Mouse (Mus musculus) midbrain, embryonic 15.5 days (tissue): Measurements from ENCODE around the gene Ccdc9b. TPM values are rescaled to one million over a fixed set of nuclear protein-coding genes. Genes with fewer than 3 reads are reported as not detected.

Source experiments
- ATAC-seq: fragments of 200-750 bp; cut with Nextera tagmentation; replicated peaks from 2 replicates; pipeline ENCODE4 v1.8.0; 2017; ENCODE audit warnings: moderate TSS enrichment
- H3K27ac ChIP-seq: fragments of 300-500 bp; sonication (generic); 2 replicates; pipeline ENCODE4 v1.5.1; 2015; ENCODE audit warnings: mild to moderate bottlenecking, inconsistent platforms
- H3K27me3 ChIP-seq: fragments of 300-500 bp; sonication (generic); replicated peaks from 2 replicates; pipeline ENCODE4 v1.6.1; 2015; ENCODE audit warnings: inconsistent platforms
- H3K36me3 ChIP-seq: fragments of 300-500 bp; sonication (generic); replicated peaks from 2 replicates; pipeline ENCODE4 v1.6.1; 2015; ENCODE audit warnings: inconsistent platforms
- H3K4me1 ChIP-seq: fragments of 300-500 bp; sonication (generic); 2 replicates; pipeline ENCODE4 v1.6.1; 2015; ENCODE audit warnings: inconsistent platforms
- H3K4me2 ChIP-seq: fragments of 300-500 bp; sonication (generic); 2 replicates; pipeline ENCODE4 v1.6.1; 2015; ENCODE audit warnings: inconsistent platforms, mild to moderate bottlenecking, moderate library complexity
- H3K4me3 ChIP-seq: fragments of 300-500 bp; sonication (generic); 2 replicates; pipeline ENCODE4 v1.5.1; 2015; ENCODE audit warnings: mild to moderate bottlenecking, inconsistent platforms
- H3K9ac ChIP-seq: fragments of 300-500 bp; sonication (generic); 2 replicates; pipeline ENCODE4 v1.6.1; 2015; ENCODE audit warnings: mild to moderate bottlenecking, inconsistent platforms
- H3K9me3 ChIP-seq: fragments of 300-500 bp; sonication (generic); 2 replicates; pipeline ENCODE4 v1.6.1; 2016; ENCODE audit warnings: inconsistent platforms
- WGBS: fragments of 180-500 bp; shearing (Covaris S2); methylation state at CpG from one replicate; pipeline ENCODE4 v1.1.7; 2015; ENCODE audit warnings: mixed read lengths; 5-methylcytosine and 5-hydroxymethylcytosine counted together
- polyA plus RNA-seq: library from polyadenylated mRNA; unstranded; fragments of >200 nt; fragmentation: Nextera tagmentation; extraction: Ambion mirVana; gene quantifications from 2 replicates; pipeline ENCODE4 v1.2.1, GENCODE M21; 2015

The Ccdc9b gene
- polyA plus RNA-seq, result 1.3 and 2.1 TPM in 2 replicates

DNA sequence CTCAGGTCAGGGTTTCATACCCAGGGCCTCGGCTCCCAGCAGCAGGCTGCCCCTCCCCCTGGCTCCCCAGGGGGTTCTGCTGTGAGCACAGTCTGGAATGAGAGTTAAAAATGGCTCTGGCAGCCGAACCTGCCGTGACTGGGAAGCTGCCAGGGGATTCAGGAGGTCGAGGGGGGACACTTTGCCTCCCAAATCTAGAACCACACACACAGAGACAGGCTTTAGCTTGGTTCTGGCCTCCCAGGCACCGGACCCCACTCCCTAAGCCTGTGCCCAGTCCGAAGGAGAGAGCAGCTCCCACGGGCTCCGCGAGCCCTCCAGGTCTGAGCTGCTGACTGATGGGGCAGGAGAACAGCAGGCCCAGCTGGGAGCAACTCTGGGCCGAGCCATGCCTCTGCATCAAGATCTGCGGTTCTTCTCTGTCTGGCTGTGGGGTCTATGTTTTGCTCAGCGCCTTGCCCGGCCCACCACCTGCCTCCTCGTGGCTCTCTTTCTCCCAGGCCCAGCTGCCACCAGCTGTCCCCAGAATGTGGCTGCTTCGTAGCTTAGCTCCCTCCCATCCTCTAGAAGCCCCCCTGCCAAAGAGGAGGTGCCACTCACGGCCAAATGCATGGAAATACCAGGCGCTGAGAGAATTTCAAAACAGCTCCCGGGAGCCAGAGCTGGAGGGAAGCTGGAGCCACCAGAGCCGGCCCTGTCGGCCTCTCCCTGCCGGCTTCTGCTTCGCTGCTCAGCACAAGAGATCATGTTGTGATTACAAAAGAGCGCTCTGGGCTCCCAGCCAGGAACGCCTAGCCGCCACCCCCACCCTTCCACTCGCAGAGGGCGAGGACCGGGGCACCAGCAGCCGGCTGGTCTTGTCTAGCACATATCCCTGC, at the start of gene Ccdc9b:
Ccdc9b (minus strand) TSS at position 756 of the 878 bp plus-strand sequence.
- Histone ChIP-seq H3K36me3 (no peaks in the 10 kb centered on the region), H3K4me1 (peaks cover 29% of the 10 kb centered on the region), H3K27ac (peak within 1 kb of the TSS; percentile 89), H3K4me3 (peak within 1 kb of the TSS; percentile 14; the same call in 1 of the 2 replicates), H3K9ac (peak within 1 kb of the TSS; percentile 38; the same call in 1 of the 2 replicates), H3K4me2 (peak within 1 kb of the TSS; percentile 38), H3K9me3 (no peaks in the 10 kb centered on the region), H3K27me3 (no peaks in the 10 kb centered on the region; the same call in 1 of the 2 replicates)
- peak; percentile 69 for ATAC-seq
- WGBS, result 5% methylated on average over 29 of the region's 29 CpGs

DNA sequence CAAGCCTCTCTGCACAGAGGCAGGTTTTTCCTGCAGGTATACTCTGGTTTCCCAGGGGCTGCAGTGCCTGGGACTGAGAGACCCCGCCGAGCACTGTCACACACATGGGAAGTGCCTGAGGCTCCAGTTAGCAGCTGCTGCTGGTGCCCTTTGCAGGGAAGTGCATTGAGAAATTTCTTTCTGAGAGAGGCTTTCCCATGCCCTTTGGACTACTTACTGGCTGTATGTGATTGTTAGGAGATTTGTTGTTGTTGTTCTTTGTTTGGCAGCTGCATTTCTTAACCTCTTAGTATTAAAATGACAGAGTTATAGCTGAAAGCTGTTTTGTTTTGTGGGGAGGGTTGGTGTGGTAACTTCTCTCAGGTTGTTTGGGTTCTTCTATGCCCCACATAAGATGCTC, 48.4 kb upstream of the Ccdc9b start:
- H3K9me3 ChIP-seq, result 0 out of 2 replicates have a peak, but pooled peaks cover 2% of the 10 kb centered on the region
- H3K4me2 ChIP-seq, result no peak overlapping the region
- H3K4me1 ChIP-seq, result peaks cover 15% of the 10 kb centered on the region
- no peaks in the 10 kb centered on the region for H3K36me3 ChIP-seq
- H3K27ac ChIP-seq, result no peak overlapping the region
- 39% methylated on average over 2 of the region's 2 CpGs for WGBS
- H3K4me3 ChIP-seq, result no peak overlapping the region
- ATAC-seq, result no peak
- no peaks in the 10 kb centered on the region for H3K27me3 ChIP-seq
- no peak overlapping the region for H3K9ac ChIP-seq

DNA sequence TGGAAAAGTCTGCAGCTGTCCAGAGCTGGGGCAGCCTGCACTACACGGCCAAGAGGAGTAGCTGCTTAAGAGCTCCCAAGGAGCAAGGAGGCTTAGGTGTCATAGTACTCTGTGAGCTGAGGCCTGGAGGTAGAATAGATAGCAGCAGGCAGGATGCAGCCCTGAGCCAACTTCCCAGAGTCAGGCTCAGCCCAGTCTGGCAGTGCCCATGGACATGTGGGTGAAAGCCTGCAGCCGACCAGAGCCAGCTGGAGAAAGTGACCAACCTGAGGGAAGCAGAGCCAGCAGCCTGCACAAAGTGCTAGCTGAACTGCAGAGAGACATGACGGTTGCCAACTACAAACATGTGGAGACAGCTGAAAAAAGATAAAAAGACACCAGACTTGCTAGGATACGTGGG, 44.4 kb upstream of the Ccdc9b start:
- Histone ChIP-seq H3K27me3 (no peaks in the 10 kb centered on the region), H3K27ac (no peak overlapping the region), H3K9me3 (0 out of 2 replicates have a peak, but pooled peaks cover 2% of the 10 kb centered on the region), H3K36me3 (no peaks in the 10 kb centered on the region), H3K4me1 (no peaks in the 10 kb centered on the region), H3K4me2 (no peak overlapping the region), H3K9ac (no peak overlapping the region), H3K4me3 (no peak overlapping the region)
- ATAC-seq, result no peak
- 68% methylated on average over 4 of the region's 4 CpGs for WGBS

DNA sequence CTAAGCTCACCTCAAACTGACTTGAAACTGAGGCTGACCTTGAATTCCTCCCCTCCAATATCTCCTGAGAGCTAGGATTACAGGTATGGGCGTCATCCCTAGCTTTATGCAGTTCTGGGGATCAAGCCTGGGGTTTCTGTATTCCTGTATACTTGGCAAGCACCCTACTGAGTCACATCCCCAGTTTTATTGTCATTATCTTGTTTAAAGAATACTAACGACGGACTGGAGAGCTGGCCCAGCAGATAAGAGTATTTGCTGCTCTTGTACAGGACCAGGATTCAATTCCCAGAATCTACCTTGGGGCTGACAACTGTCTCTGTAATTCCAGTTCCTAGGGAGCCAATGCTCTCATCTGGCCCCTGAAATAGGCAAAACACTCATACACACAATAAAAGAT, 43.3 kb upstream of the Ccdc9b start:
- Histone ChIP-seq H3K27ac (no peak overlapping the region), H3K36me3 (no peaks in the 10 kb centered on the region), H3K9ac (no peak overlapping the region), H3K4me2 (no peak overlapping the region), H3K4me1 (no peaks in the 10 kb centered on the region), H3K4me3 (no peak overlapping the region), H3K9me3 (0 out of 2 replicates have a peak, but pooled peaks cover 1% of the 10 kb centered on the region), H3K27me3 (no peaks in the 10 kb centered on the region)
- no peak for ATAC-seq
- WGBS, result 41% methylated on average over 3 of the region's 3 CpGs

DNA sequence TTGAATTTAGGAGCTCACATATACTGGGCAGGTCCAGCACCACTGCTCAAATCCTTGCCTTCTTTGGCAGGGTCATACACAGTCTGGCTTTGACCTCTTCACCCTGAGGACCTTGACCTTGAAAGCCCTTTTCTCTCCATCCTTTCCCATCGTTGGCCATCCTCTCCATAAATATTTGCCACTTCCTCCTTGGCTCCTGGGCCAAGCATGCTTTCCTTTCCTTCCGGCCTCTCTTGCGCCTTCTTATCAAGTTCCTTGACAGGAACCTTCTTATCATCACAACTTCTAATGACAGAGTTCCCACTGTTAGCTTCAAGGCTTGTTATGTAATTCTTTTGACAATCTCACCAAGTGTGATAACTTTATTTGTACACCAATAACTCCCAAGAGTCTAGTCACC, 42.7 kb upstream of the Ccdc9b start:
- Histone ChIP-seq H3K27me3 (no peaks in the 10 kb centered on the region), H3K4me1 (no peaks in the 10 kb centered on the region), H3K4me3 (no peak overlapping the region), H3K9ac (no peak overlapping the region), H3K4me2 (no peak overlapping the region), H3K27ac (no peak overlapping the region), H3K9me3 (no peaks in the 10 kb centered on the region), H3K36me3 (no peaks in the 10 kb centered on the region)
- no peak for ATAC-seq
- 87% methylated on average over 3 of the region's 3 CpGs for WGBS

DNA sequence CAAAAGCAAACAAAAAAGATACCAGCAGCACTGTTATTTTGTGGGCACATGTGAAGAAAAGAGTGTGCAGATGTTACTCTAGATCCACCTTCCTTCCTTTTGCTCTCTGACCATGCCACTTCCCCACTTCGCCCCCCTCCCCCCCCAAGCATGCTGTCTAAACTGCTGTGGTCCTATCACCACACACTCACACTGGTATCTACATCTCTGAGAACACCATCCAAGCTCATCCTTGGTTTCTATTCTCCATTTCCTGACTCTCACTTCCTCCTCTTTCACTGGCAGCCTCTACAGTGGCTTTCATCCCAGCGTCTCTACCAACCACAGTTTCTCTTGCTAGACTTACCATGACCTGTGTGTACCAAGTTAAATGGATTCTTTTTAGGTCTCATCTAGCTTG, 42.0 kb upstream of the Ccdc9b start:
- Histone ChIP-seq H3K9ac (no peak overlapping the region), H3K4me2 (no peak overlapping the region), H3K36me3 (no peaks in the 10 kb centered on the region), H3K27ac (no peak overlapping the region), H3K4me3 (no peak overlapping the region), H3K4me1 (no peaks in the 10 kb centered on the region), H3K27me3 (no peaks in the 10 kb centered on the region), H3K9me3 (no peaks in the 10 kb centered on the region)
- ATAC-seq, result no peak
- 82% methylated on average over 2 of the region's 2 CpGs for WGBS

DNA sequence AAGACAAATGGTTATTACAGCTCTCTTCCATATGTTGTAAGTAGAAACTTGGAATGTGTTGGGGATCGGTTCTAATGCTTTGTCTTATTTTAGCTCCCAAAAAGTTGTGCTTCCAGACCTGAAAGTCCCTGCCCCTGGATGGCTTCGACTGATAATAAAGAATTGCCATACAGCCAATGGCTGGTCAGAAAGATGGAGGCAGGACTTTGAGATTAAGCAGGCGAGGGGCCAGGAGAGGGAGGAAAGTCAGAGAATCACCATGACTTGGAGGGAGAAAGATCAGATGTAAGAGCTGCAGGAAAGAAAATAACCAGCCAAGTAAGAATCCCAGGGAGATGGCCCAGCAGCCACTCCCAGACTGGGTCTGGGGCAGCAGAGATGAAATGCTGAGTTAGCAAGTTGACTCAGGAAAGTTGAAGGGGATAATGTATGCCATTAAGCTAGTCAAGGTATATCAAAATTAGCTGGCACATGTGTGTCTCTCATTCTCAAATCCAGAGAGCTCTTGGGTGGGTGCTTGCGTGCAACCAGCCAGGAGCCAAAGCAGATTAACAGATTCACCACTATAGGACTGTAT, 40.2 kb upstream of the Ccdc9b start:
- Histone ChIP-seq H3K4me1 (no peaks in the 10 kb centered on the region), H3K9ac (no peak overlapping the region), H3K4me2 (no peak overlapping the region), H3K27me3 (no peaks in the 10 kb centered on the region), H3K9me3 (no peaks in the 10 kb centered on the region; the same call in 1 of the 2 replicates), H3K27ac (no peak overlapping the region), H3K36me3 (no peaks in the 10 kb centered on the region), H3K4me3 (no peak overlapping the region)
- WGBS, result 74% methylated on average over 4 of the region's 4 CpGs
- no peak for ATAC-seq

DNA sequence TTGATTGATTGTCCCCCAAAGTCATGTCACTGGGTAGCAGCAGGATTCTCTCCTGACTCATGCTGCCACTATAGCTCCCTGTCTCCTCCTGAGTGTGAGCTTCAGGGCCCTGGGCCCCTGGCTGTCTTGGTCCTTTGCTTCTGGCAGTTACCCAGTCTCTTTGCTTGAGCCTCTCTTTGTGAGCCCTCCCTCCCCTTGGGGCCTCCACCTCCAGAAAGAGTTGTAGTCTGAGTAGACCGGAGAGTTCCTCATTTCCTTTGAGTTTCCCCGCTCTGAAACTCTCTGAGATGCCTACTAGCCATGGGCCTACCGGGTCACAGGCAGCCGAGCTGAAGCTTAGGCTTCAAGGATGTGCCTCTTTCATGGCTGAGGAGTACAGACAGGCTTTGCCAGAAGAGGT, 31.2 kb upstream of the Ccdc9b start:
- peaks cover 8% of the 10 kb centered on the region; the same call in 1 of the 2 replicates for H3K27me3 ChIP-seq
- H3K4me1 ChIP-seq, result peaks cover 8% of the 10 kb centered on the region; the same call in 1 of the 2 replicates
- H3K36me3 ChIP-seq, result peaks cover 30% of the 10 kb centered on the region
- no peak overlapping the region for H3K9ac ChIP-seq
- WGBS, result 92% methylated on average over 4 of the region's 4 CpGs
- H3K9me3 ChIP-seq, result no peaks in the 10 kb centered on the region; the same call in 1 of the 2 replicates
- no peak overlapping the region for H3K4me3 ChIP-seq
- no peak for ATAC-seq
- H3K27ac ChIP-seq, result no peak overlapping the region
- no peak overlapping the region for H3K4me2 ChIP-seq

DNA sequence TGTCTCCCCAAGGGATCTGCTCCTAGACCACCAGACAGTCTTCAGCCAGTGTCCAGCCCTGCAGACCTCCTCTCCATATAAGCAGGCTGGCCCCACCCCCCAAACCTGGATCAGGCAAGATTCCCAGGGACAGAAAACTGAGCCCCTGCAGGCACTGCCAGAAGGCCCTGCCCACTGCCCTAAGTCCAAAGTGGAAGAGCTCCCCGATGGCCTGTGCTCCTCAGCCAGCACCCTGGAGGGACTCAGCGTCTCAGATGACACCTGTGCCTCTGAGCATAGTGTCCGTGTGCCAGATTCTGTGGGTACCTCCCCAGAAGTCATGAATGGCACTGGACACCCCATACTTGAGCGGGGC, 29.8 kb upstream of the Ccdc9b start:
- no peak overlapping the region for H3K4me3 ChIP-seq
- no peak overlapping the region for H3K4me2 ChIP-seq
- H3K36me3 ChIP-seq, result peaks cover 35% of the 10 kb centered on the region
- H3K4me1 ChIP-seq, result peaks cover 8% of the 10 kb centered on the region; the same call in 1 of the 2 replicates
- WGBS, result 86% methylated on average over 4 of the region's 4 CpGs
- ATAC-seq, result no peak
- no peak overlapping the region for H3K9ac ChIP-seq
- H3K27me3 ChIP-seq, result peaks cover 8% of the 10 kb centered on the region; the same call in 1 of the 2 replicates
- no peaks in the 10 kb centered on the region for H3K9me3 ChIP-seq
- no peak overlapping the region for H3K27ac ChIP-seq

DNA sequence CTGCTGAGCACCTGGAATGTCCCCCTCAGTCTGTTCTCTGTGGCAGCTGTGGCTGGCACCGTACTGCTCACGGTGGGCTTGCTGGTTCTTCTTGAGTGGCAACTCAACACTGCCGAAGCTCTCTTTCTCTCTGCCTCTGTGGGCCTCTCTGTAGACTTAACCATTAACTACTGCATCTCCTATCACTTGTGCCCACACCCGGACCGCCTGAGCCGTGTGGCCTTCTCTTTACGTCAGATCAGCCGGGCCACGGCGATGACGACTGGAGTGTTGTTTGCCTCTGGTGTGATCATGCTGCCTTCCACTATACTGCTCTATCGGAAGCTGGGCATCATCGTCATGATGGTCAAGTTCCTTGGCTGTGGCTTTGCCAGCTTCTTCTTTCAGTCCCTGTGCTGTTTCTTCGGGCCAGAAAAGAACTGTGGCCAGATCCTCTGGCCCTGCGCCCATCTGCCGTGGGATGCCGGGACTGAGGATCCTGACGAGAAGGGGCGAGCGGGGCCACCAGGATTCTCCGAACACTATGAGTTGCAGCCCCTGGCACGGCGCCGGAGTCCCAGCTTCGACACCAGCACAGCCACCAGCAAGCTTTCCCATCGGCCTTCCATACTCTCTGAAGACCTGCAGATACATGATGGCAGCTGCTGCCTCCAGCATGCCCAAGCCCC, 29.3 kb upstream of the Ccdc9b start:
- Histone ChIP-seq H3K4me2 (no peak overlapping the region), H3K4me3 (no peak overlapping the region), H3K9me3 (no peaks in the 10 kb centered on the region), H3K36me3 (peaks cover 41% of the 10 kb centered on the region), H3K27me3 (peaks cover 8% of the 10 kb centered on the region; the same call in 1 of the 2 replicates), H3K27ac (no peak overlapping the region), H3K4me1 (peaks cover 8% of the 10 kb centered on the region; the same call in 1 of the 2 replicates), H3K9ac (no peak overlapping the region)
- WGBS, result 92% methylated on average over 26 of the region's 26 CpGs
- ATAC-seq, result no peak

DNA sequence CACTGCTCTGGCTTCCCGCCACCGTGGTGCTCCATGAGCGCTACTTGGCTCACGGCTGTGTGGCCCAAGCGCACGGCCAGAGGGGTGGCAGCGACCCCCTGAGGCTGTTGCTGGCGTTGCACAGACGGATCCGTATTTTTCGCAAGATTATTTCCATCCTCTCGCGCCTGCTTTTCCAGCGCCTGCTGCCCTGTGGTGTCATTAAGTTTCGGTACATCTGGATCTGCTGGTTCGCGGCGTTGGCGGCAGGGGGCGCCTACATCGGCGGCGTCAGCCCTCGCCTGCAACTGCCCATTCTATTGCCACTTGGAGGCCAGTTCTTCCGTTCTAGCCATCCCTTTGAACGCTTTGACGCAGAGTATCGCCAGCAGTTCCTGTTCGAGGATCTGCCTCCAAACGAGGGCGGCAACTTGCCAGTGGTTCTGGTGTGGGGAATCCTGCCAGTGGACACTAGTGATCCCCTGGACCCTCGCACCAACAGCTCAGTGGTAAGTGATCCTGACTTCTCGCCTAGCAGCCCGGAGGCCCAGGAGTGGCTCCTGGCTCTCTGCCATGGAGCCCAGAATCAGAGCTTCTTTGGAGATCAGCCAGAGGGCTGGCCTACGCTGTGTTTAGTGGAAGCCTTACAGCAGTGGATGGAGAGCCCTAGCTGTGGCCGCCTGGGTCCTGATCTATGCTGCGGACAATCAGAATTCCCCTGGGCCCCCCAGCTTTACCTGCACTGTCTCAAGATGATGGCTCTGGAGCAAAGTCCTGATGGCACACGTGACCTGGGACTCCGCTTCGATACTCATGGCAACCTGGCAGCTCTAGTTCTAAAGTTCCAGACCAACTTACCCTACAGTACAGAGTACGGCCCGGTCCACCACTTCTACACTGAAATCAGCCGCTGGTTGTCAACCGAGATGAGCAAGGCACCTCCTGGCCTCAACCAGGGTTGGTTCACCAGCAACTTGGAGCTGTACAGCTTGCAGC, 28.4 kb upstream of the Ccdc9b start:
- Histone ChIP-seq H3K4me1 (peaks cover 8% of the 10 kb centered on the region; the same call in 1 of the 2 replicates), H3K27ac (no peak overlapping the region), H3K27me3 (peaks cover 7% of the 10 kb centered on the region; the same call in 1 of the 2 replicates), H3K4me2 (peak overlapping the region; percentile 24), H3K36me3 (peaks cover 49% of the 10 kb centered on the region), H3K9me3 (no peaks in the 10 kb centered on the region), H3K9ac (no peak overlapping the region), H3K4me3 (no peak overlapping the region)
- peak; percentile 67 for ATAC-seq
- WGBS, result 25% methylated on average over 44 of the region's 44 CpGs
